Mouse (Mus musculus) ES-Bruce4 (cell line): ENCODE measurements at regions not wholly inside any gene's neighbourhood (a gene's known extent, or its start where the extent isn't known, plus 50 kb on each side); places are given as distances from the start of the nearest gene placed in this dataset.

ENCODE experiments used
- CTCF ChIP-seq: IDR thresholded peaks from one replicate; pipeline ENCODE4 v1.8.1; 2011; ENCODE audit warnings: low read depth, low read length
- POLR2A ChIP-seq: IDR thresholded peaks from one replicate; pipeline ENCODE4 v1.8.1; 2011; ENCODE audit warnings: low read length; ENCODE audit not compliant: insufficient read depth

DNA sequence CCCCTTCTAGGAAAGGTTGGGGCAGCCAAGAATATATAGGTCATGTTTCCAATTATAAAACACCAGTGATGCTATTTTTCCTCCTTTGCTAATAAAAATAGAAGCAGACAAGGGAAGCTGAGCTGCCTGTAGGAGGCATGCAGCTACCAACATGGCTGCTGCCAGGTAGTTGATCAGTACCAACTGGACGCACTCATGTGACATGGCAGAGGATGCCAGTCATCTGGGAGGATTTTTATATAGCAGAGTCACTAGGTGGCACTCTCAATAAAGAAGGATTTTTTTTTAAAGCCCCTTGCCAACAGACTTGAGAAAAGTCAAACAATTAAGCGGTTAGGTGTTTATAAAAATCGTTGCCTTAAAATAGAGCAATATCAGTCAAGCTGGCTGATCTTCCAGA, 273.5 kb downstream of the Mex3b start:
- no peak for TF ChIP-seq CTCF
- TF ChIP-seq POLR2A = no peak
